Mouse (Mus musculus) granulocyte monocyte progenitor cell, adult 5-6 weeks (primary cell): ENCODE data around the gene Apod. TPM values are rescaled to one million over a fixed set of nuclear protein-coding genes. Genes with fewer than 3 reads are reported as not detected.

Source experiments
- ATAC-seq: replicated peaks from 2 replicates; pipeline ENCODE4 v1.8.0; 2016; ENCODE audit warnings: mild to moderate bottlenecking, moderate TSS enrichment, inconsistent platforms; ENCODE audit not compliant: poor library complexity, severe bottlenecking
- total RNA-seq, 2 experiments: library from RNA; stranded (forward) in 1 of 2; stranded (reverse) in 1 of 2; fragments of 200-712, 200-1000 nt in 1 of 2; fragments of >200 nt in 1 of 2; fragmentation: Nextera tagmentation in 1 of 2; gene quantifications; 2 replicates each; pipeline ENCODE4 v1.2.3; 2014 to 2017

Apod gene
- total RNA-seq, 2 experiments from 2014 or later, result not detected

DNA sequence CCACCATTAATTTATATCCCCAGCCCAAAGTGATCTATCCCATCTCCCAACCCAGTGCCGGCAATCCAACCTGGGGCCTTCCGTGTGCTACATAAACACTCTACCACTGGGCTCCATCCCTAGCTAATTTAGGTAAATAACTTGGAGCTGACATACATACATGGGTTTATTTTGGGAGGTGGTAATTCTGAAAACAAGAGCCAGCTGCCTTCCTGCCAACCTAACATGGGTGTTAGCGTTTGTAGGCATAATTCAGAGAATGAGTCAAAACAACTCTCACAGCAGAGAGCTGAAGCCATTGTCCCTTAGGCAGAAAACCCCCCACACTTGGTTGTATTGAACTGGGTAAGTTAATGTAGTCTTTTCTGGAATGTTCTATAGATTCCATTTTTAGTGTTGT, 26.9 kb downstream of the Apod start:
- no peak for ATAC-seq

DNA sequence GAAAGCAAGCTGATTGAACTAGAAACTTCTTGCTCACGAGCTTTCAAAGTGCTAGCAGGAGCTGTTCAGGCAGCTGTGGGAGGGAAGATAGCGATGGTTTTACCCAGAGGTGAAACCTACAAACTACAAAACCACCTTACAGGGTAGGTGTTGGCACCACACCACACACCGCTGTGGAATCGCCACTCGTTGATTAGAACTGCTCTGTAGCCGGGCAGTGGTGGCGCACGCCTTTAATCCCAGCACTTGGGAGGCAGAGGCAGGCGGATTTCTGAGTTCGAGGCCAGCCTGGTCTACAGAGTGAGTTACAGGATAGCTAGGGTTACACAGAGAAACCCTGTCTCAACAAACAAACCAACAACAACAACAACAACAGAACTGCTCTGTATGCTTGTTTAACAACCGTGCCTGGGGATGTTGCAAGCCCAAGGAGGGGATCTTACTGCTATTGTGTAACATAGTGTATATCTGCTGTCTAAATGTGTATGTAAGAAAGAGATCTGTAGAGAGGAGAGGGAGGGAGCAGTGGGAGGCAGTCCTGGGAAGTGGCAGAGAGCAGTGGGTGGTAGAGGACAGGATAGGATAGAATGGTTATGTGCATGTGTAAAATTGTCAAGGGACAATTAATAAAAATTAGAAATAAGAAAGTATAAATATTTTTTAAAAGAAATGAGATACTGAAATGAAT, 27.7 kb downstream of the Apod start:
- peak; percentile 67 for ATAC-seq

DNA sequence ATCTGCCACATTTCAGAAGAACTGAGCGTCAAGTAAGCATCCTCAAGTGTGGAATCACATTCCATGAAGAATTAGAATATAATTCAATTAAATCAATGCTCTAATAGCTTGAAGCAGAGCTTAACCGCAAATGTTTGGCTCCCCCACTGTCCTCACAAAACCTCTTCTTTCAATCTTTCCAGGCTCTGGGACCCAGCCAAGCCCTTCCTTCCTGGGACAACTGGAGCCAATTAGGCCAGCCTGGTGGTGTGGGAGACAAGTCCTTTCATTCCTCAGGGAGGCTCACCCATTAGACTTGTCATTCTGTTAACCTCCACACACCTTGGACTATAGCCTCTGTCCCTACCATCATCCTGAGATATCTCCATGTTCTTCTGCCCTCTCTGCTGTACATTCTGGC, 32.6 kb downstream of the Apod start:
- no peak for ATAC-seq

DNA sequence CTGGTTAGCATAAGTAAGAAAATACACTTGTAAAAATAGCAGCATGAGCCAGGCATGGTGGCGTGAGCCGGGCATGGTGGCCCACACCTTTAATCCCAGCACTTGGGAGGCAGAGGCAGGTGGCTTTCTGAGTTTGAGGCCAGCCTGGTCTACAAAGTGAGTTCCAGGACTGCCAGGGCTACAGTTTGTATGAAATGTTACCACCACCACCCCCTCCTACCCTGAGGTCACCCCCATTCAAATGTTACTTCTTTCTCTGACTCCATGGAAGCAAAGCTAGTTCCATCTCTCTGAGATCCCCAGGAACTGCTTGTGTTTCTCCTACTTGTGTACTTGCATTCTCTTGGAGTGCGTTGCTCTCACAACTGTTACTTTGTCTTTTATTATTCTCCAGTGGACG, 34.4 kb downstream of the Apod start:
- no peak for ATAC-seq

DNA sequence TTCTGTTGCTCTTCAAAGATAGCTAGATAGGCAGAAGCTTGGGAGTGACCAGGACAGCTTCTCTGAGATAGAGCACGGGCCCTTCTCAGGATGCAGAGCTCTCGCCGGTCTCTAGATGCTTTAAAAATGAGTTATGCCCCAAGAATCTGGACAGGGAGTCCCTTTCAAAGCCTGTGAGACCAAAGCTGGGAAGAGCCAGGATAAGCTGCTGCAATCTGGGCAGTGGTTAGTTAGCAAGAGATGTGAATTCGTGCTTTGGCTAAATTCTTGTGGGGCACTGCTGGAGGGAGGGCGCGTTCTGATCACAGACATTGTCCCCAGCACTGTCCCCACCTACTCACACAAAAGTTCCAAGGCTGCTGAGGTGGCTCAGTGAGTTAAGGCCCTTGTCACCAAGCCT, 36.0 kb downstream of the Apod start:
- ATAC-seq, result no peak

DNA sequence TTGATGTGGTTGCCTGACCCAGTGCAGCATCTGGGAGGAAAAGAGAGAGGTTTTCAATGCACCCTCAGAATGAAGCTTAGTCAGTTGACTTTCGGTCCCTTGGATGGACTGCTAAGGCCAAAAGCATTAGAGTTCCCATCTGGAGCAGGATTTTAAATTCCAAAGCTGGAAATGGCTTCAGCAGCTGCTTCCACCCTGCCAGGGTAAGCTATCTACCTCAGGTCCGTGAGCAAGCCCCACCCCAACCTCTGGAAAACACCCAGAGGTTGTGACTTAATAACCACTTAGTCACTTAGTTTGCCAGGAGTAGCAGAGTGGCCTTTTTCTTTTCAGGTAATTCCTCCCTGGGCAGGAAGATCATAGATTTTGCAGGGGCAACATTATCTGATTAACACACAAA, 36.5 kb downstream of the Apod start:
- ATAC-seq, result no peak

DNA sequence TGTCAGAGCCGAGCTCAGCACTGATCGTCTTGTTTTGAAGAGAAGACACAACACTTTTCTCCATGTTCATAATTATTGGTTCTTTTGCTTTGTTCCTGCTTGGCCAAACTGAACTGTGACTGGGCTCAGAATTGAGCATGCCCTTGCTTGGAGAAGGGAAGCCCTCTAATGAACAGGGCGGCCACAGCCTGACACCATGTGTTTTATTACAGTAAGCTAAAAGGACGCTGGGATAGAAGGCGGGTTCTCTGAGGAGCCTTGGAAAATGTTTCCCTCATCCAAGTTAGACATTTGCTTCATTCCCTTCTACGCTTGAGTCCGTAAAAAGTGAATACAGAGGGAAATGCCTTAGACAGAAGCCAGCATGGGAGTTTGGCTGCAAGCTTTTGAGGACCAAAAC, 37.6 kb downstream of the Apod start:
- ATAC-seq, result no peak

DNA sequence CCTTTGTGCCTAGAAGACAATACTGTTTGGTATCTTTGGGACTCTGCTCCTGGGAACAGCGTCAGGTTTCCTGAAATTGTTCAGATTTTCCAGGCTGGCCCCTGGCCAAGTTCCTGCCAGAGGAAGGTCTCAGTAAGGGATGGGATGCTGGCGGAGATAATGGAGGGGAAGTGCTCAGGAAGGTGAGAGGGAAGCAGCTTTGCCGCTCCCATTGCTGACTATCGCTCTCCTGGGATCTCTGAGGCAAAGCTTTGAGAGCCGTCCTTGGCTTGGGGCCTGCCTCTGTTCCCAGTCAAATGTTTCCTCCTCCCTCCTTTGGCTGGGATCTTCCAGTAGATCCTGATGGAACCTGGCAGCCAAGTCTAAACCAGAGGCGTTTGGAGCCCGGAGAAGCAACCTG, 38.1 kb downstream of the Apod start:
- ATAC-seq, result no peak

DNA sequence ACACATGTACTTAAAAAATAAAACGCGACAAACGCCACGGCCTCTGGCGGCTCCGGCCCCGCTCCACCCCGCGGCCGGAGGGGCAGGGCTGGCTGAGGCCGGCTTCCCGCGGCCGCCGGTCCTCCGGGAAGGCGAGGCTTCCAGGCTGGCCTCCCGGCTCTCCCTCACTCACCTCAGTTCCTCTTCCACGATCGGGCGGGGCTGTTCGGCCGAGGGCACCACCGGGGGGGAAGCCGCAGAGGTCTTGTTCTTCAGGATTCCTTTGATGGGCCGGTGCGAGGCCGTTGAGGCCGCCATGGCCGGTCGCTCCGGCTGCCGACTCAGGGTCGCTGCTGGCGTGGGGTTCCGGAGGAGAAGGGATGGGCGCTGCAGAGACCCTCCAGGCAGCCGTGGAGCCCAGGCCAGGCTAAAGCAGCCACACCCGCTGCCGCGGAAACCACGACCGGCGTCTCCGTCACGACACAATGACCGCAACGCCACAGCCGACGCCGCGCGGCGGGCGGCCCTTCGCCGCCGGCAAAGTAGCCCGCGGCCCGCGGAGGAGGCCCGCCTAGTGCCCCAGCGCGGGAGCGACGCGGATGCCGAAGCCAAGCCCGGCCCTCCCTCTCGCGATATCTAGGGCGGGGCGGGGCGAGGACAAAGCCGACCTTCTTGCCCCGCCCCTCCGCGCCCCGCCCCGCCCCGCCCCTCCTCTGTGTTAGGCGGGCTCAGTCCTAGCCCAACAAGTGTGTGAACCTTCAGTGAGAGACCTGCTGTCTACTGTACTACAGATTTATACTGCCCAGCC, 39.7 kb downstream of the Apod start, which contains the start of gene Ppp1r2:
TSS of gene Ppp1r2 (minus strand) at position 604 of the 787 bp plus-strand sequence.
- ATAC-seq, result peak; percentile 99

DNA sequence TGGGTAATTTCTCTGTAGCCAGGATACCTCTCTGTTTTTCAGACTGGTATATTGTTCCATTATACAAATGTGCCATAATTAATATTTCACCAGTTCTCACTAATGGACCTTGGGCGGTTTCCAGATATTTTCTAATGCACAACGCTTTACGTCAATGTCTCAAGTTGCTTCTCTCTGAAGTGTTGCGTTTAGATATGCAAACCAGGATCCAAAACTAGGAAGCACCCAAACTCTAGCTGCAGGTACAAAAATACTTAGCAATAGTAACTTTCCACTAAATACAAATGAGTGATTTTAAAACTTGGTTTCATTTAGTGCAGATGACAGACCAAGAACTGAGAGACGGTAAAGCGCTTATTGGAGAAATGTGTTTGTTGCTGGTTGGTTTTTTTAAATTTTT, 40.5 kb downstream of the Apod start:
- no peak for ATAC-seq

DNA sequence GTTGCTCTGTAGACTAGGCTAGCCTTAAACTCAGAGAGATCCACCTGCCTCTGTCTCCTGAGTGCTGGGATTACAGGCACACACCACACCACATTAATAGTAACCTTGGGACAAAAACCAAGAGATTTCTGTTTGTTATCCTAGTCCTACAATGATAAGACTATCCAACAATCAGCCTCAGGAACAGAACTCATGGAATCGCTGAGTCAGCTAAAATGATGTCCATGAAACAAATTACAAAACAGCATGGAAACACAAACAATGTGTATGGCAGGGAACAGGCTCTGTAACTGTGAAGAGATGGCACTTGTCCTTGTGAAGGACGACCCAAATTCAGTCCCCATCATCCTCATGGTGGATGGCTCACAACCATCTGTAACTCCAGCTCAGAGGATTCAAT, 47.9 kb downstream of the Apod start:
- no peak for ATAC-seq

DNA sequence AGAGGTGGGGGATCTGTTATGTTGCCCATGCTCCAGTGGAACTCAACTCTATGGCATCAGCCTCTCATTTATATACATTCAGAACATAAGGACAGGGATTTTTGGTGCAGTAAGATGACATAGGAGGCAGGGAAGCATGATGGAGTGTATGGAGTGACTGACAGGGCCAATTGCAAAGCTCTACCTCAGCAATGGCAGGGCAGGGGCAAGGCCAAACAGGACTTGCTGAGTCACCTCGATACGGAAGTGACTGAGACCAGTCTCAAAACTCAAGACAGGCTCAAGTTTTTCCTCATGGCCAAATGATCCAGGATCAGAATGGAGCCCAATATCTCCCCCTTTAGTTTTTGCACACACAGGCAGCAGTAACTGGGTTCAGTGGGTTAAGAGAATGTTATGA, 58.5 kb downstream of the Apod start:
- ATAC-seq, result no peak

DNA sequence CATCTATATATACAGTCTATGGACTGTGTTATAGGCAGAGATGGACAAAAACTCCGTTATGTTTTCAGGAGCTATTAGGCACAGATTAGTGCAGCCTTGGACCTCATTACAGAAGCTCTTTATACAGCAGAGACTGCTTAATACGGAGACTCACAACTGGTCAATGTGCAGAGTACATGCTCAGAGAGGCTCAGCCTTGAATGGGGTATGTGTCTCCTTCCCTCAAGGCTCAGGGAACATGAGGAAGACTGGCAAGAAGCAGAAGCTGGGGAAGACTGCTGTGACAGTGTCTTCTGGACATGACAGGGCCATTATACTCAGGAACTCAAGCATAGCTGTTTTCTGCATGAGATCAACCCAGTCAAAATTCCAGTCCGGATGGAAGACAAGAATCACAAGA, 58.9 kb downstream of the Apod start:
- ATAC-seq, result no peak

DNA sequence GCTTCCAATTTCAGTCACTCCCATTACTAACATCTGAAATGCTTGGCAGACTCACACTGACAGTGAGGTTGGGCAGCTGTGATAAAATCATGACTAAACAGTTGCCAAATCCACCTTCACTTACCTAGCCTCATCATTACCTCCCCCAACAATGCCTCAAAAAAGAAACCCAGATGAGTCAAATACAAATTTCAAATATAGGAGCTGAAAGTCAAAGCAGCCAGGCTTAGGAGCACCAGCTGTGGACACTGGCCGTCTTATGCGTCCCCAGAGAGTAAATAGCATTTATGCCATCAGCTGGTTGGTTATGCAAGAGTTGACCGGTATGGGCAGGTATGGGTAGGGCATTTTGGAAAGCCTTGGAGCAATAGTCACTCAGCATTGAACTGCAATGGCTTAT, 65.2 kb downstream of the Apod start:
- ATAC-seq, result no peak

DNA sequence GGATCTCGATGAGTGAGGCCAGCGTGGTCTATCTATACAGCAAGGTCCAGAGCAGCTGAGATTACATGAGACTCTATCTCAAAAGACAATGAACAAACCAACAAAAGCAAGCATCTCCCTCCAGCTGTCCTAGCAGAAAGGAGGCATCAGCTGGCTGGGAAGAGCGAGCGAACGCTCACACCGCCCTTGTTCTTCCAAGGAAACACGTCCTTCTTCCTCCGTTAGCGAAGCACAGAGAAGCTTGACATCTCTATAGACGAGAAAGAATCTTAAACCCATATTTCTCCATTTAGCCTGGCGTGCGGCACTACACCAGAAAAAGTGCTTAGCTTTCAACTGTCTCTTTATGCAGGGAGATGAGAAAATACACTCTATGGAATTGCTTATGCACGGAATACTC, 65.9 kb downstream of the Apod start:
- no peak for ATAC-seq

DNA sequence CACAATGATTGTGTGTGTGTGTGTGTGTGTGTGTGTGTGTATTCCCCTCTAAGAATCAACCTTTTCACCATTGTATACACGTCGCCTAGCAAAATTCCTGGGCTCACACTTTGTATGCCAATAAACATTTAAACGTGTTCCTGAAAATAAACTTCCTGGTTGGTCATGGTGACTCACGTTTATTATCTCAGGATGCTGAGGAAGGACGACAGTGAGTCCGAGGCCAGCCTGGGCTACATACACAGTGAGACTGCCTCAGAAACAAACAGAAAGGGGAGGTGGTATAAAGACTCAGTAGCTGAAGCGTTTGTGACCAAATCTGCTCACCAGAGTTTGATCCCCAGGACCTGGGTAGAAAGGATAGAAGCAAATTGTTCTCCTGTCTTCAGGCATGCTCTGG, 67.2 kb downstream of the Apod start:
- ATAC-seq, result no peak

Other genes starting within 250 kb of the Apod start
- gene Xxylt1, start 233.4 kb downstream of the Apod start, total RNA-seq (2014; fragmentation: Nextera tagmentation), result 14.7 and 32.6 TPM in 2 replicates
- gene Xxylt1, start 233.4 kb downstream of the Apod start, total RNA-seq (2017), result 12.2 and 15.3 TPM in 2 replicates
- 22.0 and 23.9 TPM in 2 replicates for gene Acap2, start 113.6 kb downstream of the Apod start, total RNA-seq (2014; fragmentation: Nextera tagmentation)
- 38.1 and 41.7 TPM in 2 replicates for gene Acap2, start 113.6 kb downstream of the Apod start, total RNA-seq (2017)
- gene Ppp1r2, start 39.5 kb downstream of the Apod start, total RNA-seq (2014; fragmentation: Nextera tagmentation), result 34.2 and 38.9 TPM in 2 replicates
- 56.4 and 57.4 TPM in 2 replicates for gene Ppp1r2, start 39.5 kb downstream of the Apod start, total RNA-seq (2017)
- 0.34 and 0.56 TPM in 2 replicates for gene Bdh1, start 107.5 kb upstream of the Apod start, total RNA-seq (2014; fragmentation: Nextera tagmentation)
- 0.78 and 2.9 TPM in 2 replicates for gene Bdh1, start 107.5 kb upstream of the Apod start, total RNA-seq (2017)